Mouse (Mus musculus) heart, embryonic 15.5 days (tissue): ENCODE data around the gene Tfpi. TPM values are rescaled to one million over a fixed set of nuclear protein-coding genes. Genes with fewer than 3 reads are reported as not detected.
A peak's percentile ranks its signal among the peaks of the same experiment; 100 is the strongest.

Source experiments
- ATAC-seq: fragments of 200-750 bp; cut with Nextera tagmentation; replicated peaks from 2 replicates; pipeline ENCODE4 v1.8.0; 2017; ENCODE audit warnings: low read depth, moderate TSS enrichment; ENCODE audit not compliant: insufficient number of reproducible peaks, insufficient read depth, low FRiP score
- H3K27ac ChIP-seq: fragments of 300-500 bp; sonication (generic); 2 replicates; pipeline ENCODE4 v1.5.1; 2015; ENCODE audit warnings: mild to moderate bottlenecking, inconsistent platforms
- H3K27me3 ChIP-seq: fragments of 300-500 bp; sonication (generic); 2 replicates; pipeline ENCODE4 v1.6.1; 2015; ENCODE audit warnings: inconsistent platforms
- H3K36me3 ChIP-seq: fragments of 300-500 bp; sonication (generic); 2 replicates; pipeline ENCODE4 v1.6.1; 2015; ENCODE audit warnings: mild to moderate bottlenecking, inconsistent platforms
- H3K4me1 ChIP-seq: fragments of 300-500 bp; sonication (generic); replicated peaks from 2 replicates; pipeline ENCODE4 v1.6.1; 2015; ENCODE audit warnings: inconsistent platforms
- H3K4me2 ChIP-seq: fragments of 300-500 bp; sonication (generic); 2 replicates; pipeline ENCODE4 v1.6.1; 2015; ENCODE audit warnings: inconsistent platforms, mild to moderate bottlenecking, moderate library complexity
- H3K4me3 ChIP-seq: fragments of 300-500 bp; sonication (generic); 2 replicates; pipeline ENCODE4 v1.5.1; 2015; ENCODE audit warnings: mild to moderate bottlenecking, inconsistent platforms
- H3K9ac ChIP-seq: fragments of 300-500 bp; sonication (generic); 2 replicates; pipeline ENCODE4 v1.6.1; 2015; ENCODE audit warnings: mild to moderate bottlenecking, inconsistent platforms
- H3K9me3 ChIP-seq: fragments of 300-500 bp; sonication (generic); replicated peaks from 2 replicates; pipeline ENCODE4 v1.6.1; 2016; ENCODE audit warnings: inconsistent platforms
- WGBS: fragments of 180-500 bp; shearing (Covaris S2); methylation state at CpG from one replicate; pipeline ENCODE4 v1.1.7; 2015; ENCODE audit warnings: mixed read lengths; 5-methylcytosine and 5-hydroxymethylcytosine counted together
- polyA plus RNA-seq: library from polyadenylated mRNA; unstranded; fragments of >200 nt; fragmentation: Nextera tagmentation; extraction: Ambion mirVana; gene quantifications from 2 replicates; pipeline ENCODE4 v1.2.1, GENCODE M21; 2015

Gene Tfpi
- polyA plus RNA-seq, 1 experiment from 2014 or later: 70.3 TPM

- Histone ChIP-seq H3K4me3 (no peak overlapping the region), H3K4me1 (peaks cover 27% of the 10 kb centered on the region), H3K27me3 (no peaks in the 10 kb centered on the region), H3K4me2 (peak overlapping the region; percentile 67), H3K36me3 (peaks cover 8% of the 10 kb centered on the region), H3K9ac (peak overlapping the region; percentile 11; the same call in 1 of the 2 replicates), H3K9me3 (no peaks in the 10 kb centered on the region), H3K27ac (peak overlapping the region; percentile 88)
- WGBS: 4% methylated on average over 6 of the region's 6 CpGs
- peak; percentile 61; the same call in 1 of the 2 replicates for ATAC-seq
Measured at GRCm38 (mm10) chr2:84474651-84475050, 1.9 kb downstream of the Tfpi start.

GRCm38 (mm10) chr2:84473941-84474530, 2.5 kb downstream of the Tfpi start:
- H3K4me3 ChIP-seq: no peak overlapping the region
- peaks cover 26% of the 10 kb centered on the region for H3K4me1 ChIP-seq
- H3K36me3 ChIP-seq: peaks cover 12% of the 10 kb centered on the region
- WGBS: 48% methylated on average over 14 of the region's 14 CpGs
- no peak for ATAC-seq
- H3K9me3 ChIP-seq: no peaks in the 10 kb centered on the region
- no peaks in the 10 kb centered on the region for H3K27me3 ChIP-seq
- peak overlapping the region; percentile 67 for H3K4me2 ChIP-seq
- H3K27ac ChIP-seq: peak overlapping the region; percentile 88
- H3K9ac ChIP-seq: peak overlapping the region; percentile 11; the same call in 1 of the 2 replicates

GRCm38 (mm10) chr2:84467391-84467790, 9.2 kb downstream of the Tfpi start:
- Histone ChIP-seq H3K27me3 (no peaks in the 10 kb centered on the region), H3K4me3 (no peak overlapping the region), H3K9ac (no peak overlapping the region), H3K4me1 (peaks cover 15% of the 10 kb centered on the region), H3K36me3 (peaks cover 10% of the 10 kb centered on the region), H3K4me2 (no peak overlapping the region), H3K27ac (no peak overlapping the region), H3K9me3 (no peaks in the 10 kb centered on the region)
- ATAC-seq: no peak
- WGBS: 74% methylated on average over 4 of the region's 4 CpGs

- Histone ChIP-seq H3K9me3 (no peaks in the 10 kb centered on the region), H3K4me3 (no peak overlapping the region), H3K4me2 (peak overlapping the region; percentile 21), H3K9ac (no peak overlapping the region), H3K27ac (peak overlapping the region; percentile 72), H3K27me3 (no peaks in the 10 kb centered on the region), H3K4me1 (peaks cover 15% of the 10 kb centered on the region), H3K36me3 (peaks cover 6% of the 10 kb centered on the region)
- peak; percentile 91 for ATAC-seq
- WGBS: 9% methylated on average over 7 of the region's 7 CpGs
Measured at GRCm38 (mm10) chr2:84464956-84465355, 11.6 kb downstream of the Tfpi start.

GRCm38 (mm10) chr2:84462411-84462810, 14.2 kb downstream of the Tfpi start:
- Histone ChIP-seq H3K4me1 (peaks cover 15% of the 10 kb centered on the region), H3K9me3 (no peaks in the 10 kb centered on the region), H3K9ac (no peak overlapping the region), H3K27ac (no peak overlapping the region), H3K4me2 (no peak overlapping the region), H3K4me3 (no peak overlapping the region), H3K36me3 (no peaks in the 10 kb centered on the region), H3K27me3 (no peaks in the 10 kb centered on the region)
- WGBS: 77% methylated on average over 3 of the region's 3 CpGs
- ATAC-seq: no peak

- Histone ChIP-seq H3K4me3 (no peak overlapping the region), H3K4me2 (no peak overlapping the region), H3K36me3 (no peaks in the 10 kb centered on the region), H3K9me3 (no peaks in the 10 kb centered on the region), H3K27ac (peak overlapping the region; percentile 47), H3K27me3 (no peaks in the 10 kb centered on the region), H3K4me1 (peaks cover 7% of the 10 kb centered on the region), H3K9ac (no peak overlapping the region)
- peak; percentile 59 for ATAC-seq
- WGBS: 56% methylated on average over 11 of the region's 11 CpGs
Measured at GRCm38 (mm10) chr2:84459651-84460177, 16.9 kb downstream of the Tfpi start.

- H3K4me3 ChIP-seq: no peak overlapping the region
- no peak overlapping the region for H3K9ac ChIP-seq
- H3K4me1 ChIP-seq: peaks cover 5% of the 10 kb centered on the region
- H3K4me2 ChIP-seq: no peak overlapping the region
- no peaks in the 10 kb centered on the region for H3K27me3 ChIP-seq
- no peak for ATAC-seq
- H3K9me3 ChIP-seq: no peaks in the 10 kb centered on the region
- 53% methylated on average over 6 of the region's 6 CpGs for WGBS
- peaks cover 3% of the 10 kb centered on the region; the same call in 1 of the 2 replicates for H3K36me3 ChIP-seq
- H3K27ac ChIP-seq: no peak overlapping the region
Measured at GRCm38 (mm10) chr2:84457221-84457620, 19.4 kb downstream of the Tfpi start.

- H3K4me1 ChIP-seq: peaks cover 5% of the 10 kb centered on the region
- no peak overlapping the region for H3K27ac ChIP-seq
- 8% methylated on average over 5 of the region's 5 CpGs for WGBS
- H3K4me2 ChIP-seq: peak overlapping the region; percentile 23; the same call in 1 of the 2 replicates
- 0 out of 2 replicates have a peak, but pooled peaks have one; percentile 58 for ATAC-seq
- no peak overlapping the region for H3K9ac ChIP-seq
- H3K9me3 ChIP-seq: no peaks in the 10 kb centered on the region
- peaks cover 5% of the 10 kb centered on the region; the same call in 1 of the 2 replicates for H3K36me3 ChIP-seq
- no peaks in the 10 kb centered on the region for H3K27me3 ChIP-seq
- no peak overlapping the region for H3K4me3 ChIP-seq
Measured at GRCm38 (mm10) chr2:84455236-84455799, 21.3 kb downstream of the Tfpi start.

- Histone ChIP-seq H3K9me3 (no peaks in the 10 kb centered on the region), H3K9ac (no peak overlapping the region), H3K4me2 (peak overlapping the region; percentile 23; the same call in 1 of the 2 replicates), H3K4me1 (peaks cover 5% of the 10 kb centered on the region), H3K4me3 (no peak overlapping the region), H3K36me3 (peaks cover 5% of the 10 kb centered on the region; the same call in 1 of the 2 replicates), H3K27ac (peak overlapping the region; percentile 9; the same call in 1 of the 2 replicates), H3K27me3 (no peaks in the 10 kb centered on the region)
- WGBS: 45% methylated on average over 10 of the region's 10 CpGs
- no peak for ATAC-seq
Measured at GRCm38 (mm10) chr2:84454551-84455235, 21.9 kb downstream of the Tfpi start.

GRCm38 (mm10) chr2:84454051-84454450, 22.5 kb downstream of the Tfpi start:
- Histone ChIP-seq H3K9ac (no peak overlapping the region), H3K27ac (no peak overlapping the region), H3K4me2 (no peak overlapping the region), H3K4me1 (peaks cover 5% of the 10 kb centered on the region), H3K27me3 (no peaks in the 10 kb centered on the region), H3K9me3 (no peaks in the 10 kb centered on the region), H3K36me3 (peaks cover 5% of the 10 kb centered on the region; the same call in 1 of the 2 replicates), H3K4me3 (no peak overlapping the region)
- WGBS: 19% methylated on average over 5 of the region's 5 CpGs
- ATAC-seq: no peak

GRCm38 (mm10) chr2:84445499-84445898, 31.1 kb downstream of the Tfpi start:
- H3K9me3 ChIP-seq: no peaks in the 10 kb centered on the region
- peaks cover 4% of the 10 kb centered on the region for H3K4me1 ChIP-seq
- H3K4me2 ChIP-seq: no peak overlapping the region
- ATAC-seq: no peak
- no peak overlapping the region for H3K4me3 ChIP-seq
- WGBS: 68% methylated on average over 1 of the region's 1 CpGs
- H3K27me3 ChIP-seq: no peaks in the 10 kb centered on the region
- no peaks in the 10 kb centered on the region; the same call in 1 of the 2 replicates for H3K36me3 ChIP-seq
- no peak overlapping the region for H3K9ac ChIP-seq
- no peak overlapping the region for H3K27ac ChIP-seq
